Comparison of ENCODE assay signal across 9 mouse cellular contexts in genomic region chr7:79799048-79799447, GRCm38 (mm10). TPM values are rescaled to one million over a fixed set of nuclear protein-coding genes. Genes with fewer than 3 reads are reported as not detected.
DNase-seq lines count a peak whose midpoint lies in the region; ATAC-seq lines count a peak whose summit lies in the region.
"Had no signal": no experiment of that assay in that cellular context is flagged by ENCODE, and none has a peak within 500 bp of the region (broad histone marks: within the 10 kb centered on the region; RNA-seq: fewer than 3 reads in every experiment).

No protein-coding gene starts in this region.

- peak; percentile 33 to 59 for DNase-seq in CD8-positive naive resting alpha-beta T cell, adult 2 months (ENCODE audit: low read depth in 2 of 2, low spot score in 2 of 2)
- DNase-seq in ZHBTc4 (ENCODE audit: low read depth, low spot score): peak; percentile 85
- DNase-seq in layer of hippocampus, adult 18-20 months (ENCODE audit: low spot score in 2 of 2): peak; percentile 61 to 90
- DNase-seq in lung, postnatal 10 days: peak; percentile 88
- DNase-seq in skeletal muscle tissue, adult 2 months (ENCODE audit: low read depth, low spot score): peak; percentile 40

- peak; percentile 82 for ATAC-seq in common myeloid progenitor, adult 5-6 weeks (replicated peaks; ENCODE audit: low read depth, poor library complexity, severe bottlenecking)
- peak; percentile 51; the same call in 1 of the 2 replicates for ATAC-seq in granulocyte monocyte progenitor cell, adult 5-6 weeks (replicated peaks; ENCODE audit: poor library complexity, severe bottlenecking)
- no peak for ATAC-seq in activated CD4-positive, CD25-positive, alpha-beta regulatory T cell, adult 4 months

RNA-seq across cellular contexts. Expression of gene Mesp1, which starts 5.5 kb away (rescaled TPM):
- not detected in 2 replicates for total RNA-seq in common myeloid progenitor, adult 5-6 weeks (2017)
- not detected in 2 replicates for total RNA-seq in granulocyte monocyte progenitor cell, adult 5-6 weeks (2014; fragmentation: Nextera tagmentation)
- total RNA-seq in granulocyte monocyte progenitor cell, adult 5-6 weeks (2017): not detected in 2 replicates
- under 1 TPM; 0.36 to 0.42 TPM for total RNA-seq in layer of hippocampus, adult 18-20 months (2021)
- polyA plus RNA-seq in activated CD4-positive, CD25-positive, alpha-beta regulatory T cell, adult 4 months (2017; shearing (Covaris generic)): not detected

RNA-seq across cellular contexts. Expression of gene Mesp2, which starts 11.5 kb away (rescaled TPM):
- total RNA-seq in common myeloid progenitor, adult 5-6 weeks (2017): 1.2 TPM in 1 of 2 replicates, not detected in the other
- total RNA-seq in granulocyte monocyte progenitor cell, adult 5-6 weeks (2014; fragmentation: Nextera tagmentation): not detected in 2 replicates
- total RNA-seq in granulocyte monocyte progenitor cell, adult 5-6 weeks (2017): not detected in 2 replicates
- total RNA-seq in layer of hippocampus, adult 18-20 months (2021): 1 to 10 TPM; 1.5 to 2.0 TPM
- not detected for polyA plus RNA-seq in activated CD4-positive, CD25-positive, alpha-beta regulatory T cell, adult 4 months (2017; shearing (Covaris generic))

RNA-seq across cellular contexts. Expression of gene Wdr93, which starts 56.1 kb away (rescaled TPM):
- not detected in 2 replicates for total RNA-seq in common myeloid progenitor, adult 5-6 weeks (2017)
- not detected in 2 replicates for total RNA-seq in granulocyte monocyte progenitor cell, adult 5-6 weeks (2014; fragmentation: Nextera tagmentation)
- not detected in 2 replicates for total RNA-seq in granulocyte monocyte progenitor cell, adult 5-6 weeks (2017)
- under 1 TPM; 0.23 to 0.40 TPM for total RNA-seq in layer of hippocampus, adult 18-20 months (2021)
- polyA plus RNA-seq in activated CD4-positive, CD25-positive, alpha-beta regulatory T cell, adult 4 months (2017; shearing (Covaris generic)): under 1 TPM in 1 of 2 experiments, not detected in 1; 0.27 TPM
- polyA plus RNA-seq: limb, embryonic 15.5 days had no signal

RNA-seq across cellular contexts. Expression of gene Pex11a, which starts 56.1 kb away (rescaled TPM):
- 3.1 and 4.5 TPM in 2 replicates for total RNA-seq in common myeloid progenitor, adult 5-6 weeks (2017)
- 0.41 and 4.4 TPM in 2 replicates for total RNA-seq in granulocyte monocyte progenitor cell, adult 5-6 weeks (2014; fragmentation: Nextera tagmentation)
- total RNA-seq in granulocyte monocyte progenitor cell, adult 5-6 weeks (2017): 1.4 TPM in 2 replicates
- 10 to 100 TPM; 12.0 to 14.4 TPM for total RNA-seq in layer of hippocampus, adult 18-20 months (2021)
- 1 to 10 TPM; 2.6 to 2.7 TPM for polyA plus RNA-seq in activated CD4-positive, CD25-positive, alpha-beta regulatory T cell, adult 4 months (2017; shearing (Covaris generic))
